Mouse (Mus musculus) urinary bladder, postnatal 10 days (tissue): ENCODE measurements around the gene Inpp5a.

ENCODE experiments used
- DNase-seq: peaks from one replicate; pipeline ENCODE4 v3.0.0; 2022; ENCODE audit warnings: low spot score

Gene Inpp5a

GRCm38 (mm10) chr7:139479077-139479476, 90.2 kb downstream of the Inpp5a start:
- no peak for DNase-seq

DNA sequence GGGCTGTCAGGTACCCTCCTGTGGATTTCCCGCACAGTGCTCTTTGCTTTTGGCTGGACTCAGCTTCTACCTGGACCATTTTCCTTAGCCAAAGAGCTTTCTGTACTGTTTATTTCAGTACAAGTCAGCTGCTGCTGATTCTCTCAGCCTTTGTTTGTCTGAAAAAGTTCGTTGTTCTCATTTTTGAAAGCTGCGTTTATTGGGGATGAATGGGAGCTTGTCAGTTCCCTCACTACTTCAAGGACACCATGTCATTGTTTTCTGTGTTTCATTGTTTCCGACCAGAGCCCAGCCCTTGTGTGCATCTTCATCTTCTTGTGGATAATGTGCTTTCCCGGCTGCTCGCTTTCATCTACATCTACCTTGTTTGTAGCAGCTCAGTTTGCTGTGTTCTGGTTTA, 90.7 kb downstream of the Inpp5a start:
- DNase-seq, result no peak

DNA sequence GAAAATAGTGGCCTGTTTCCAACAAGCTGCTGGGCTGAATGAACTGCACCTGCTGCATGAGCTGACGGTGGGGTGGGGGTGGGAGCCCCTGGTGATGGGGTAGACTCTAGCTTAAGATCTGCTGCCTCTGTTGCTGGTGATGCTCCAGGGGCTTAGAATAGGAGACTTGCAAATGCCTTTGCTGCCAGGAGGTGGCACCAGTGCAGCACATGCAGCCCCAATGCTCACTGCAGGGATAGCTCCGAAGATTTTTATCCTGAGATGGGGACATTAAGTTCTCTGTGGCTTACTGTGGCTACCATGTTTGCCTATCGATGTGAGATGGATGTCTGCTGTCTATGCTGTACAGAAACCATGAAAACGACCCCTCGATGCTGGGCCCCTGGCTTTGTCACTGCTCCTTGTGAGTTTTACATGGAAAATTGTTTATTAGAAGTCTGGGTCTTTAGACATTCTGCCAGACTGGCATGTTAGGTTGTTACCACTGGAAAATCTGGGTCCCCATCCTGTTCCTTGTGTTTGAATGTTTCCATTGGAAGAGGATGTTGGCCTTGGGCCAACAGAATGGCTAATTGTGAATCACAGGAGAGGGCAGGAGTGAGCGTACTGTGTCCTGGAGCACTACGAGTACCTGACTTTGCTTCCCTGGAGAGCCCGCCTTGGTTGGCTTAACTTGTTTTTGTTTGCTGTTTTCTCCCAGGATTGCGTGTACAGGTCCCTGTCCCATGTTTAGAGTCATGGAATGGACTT, 95.5 kb downstream of the Inpp5a start:
- no peak for DNase-seq

DNA sequence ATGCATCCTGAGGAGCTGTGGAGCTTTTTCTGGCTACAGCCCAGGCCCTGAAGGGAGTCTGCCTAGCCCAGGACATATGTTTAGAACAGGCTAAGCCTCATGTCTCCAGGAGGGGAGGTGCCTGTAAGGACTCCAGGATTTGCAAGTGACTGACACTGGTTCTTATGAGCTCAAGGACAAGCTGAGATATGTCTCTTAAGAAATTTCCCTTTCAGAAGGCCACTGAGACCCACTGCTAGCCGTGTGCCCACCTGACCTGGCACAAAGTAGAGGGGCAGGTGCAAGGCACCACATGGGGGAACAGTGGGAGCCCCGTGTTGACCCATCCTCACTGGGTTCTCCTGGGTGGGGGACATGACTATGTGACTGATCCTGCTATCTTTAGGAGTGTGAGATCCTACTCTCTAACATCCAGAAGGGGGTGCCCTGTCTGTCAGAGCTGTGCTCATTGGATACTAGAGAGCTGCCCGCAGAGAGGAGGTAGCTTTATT, 100.9 kb downstream of the Inpp5a start:
- DNase-seq, result no peak

GRCm38 (mm10) chr7:139492351-139492750, 103.4 kb downstream of the Inpp5a start:
- no peak for DNase-seq

- no peak for DNase-seq
These were observed 104.0 kb downstream of the Inpp5a start for GRCm38 (mm10) chr7:139492946-139493345.

DNA sequence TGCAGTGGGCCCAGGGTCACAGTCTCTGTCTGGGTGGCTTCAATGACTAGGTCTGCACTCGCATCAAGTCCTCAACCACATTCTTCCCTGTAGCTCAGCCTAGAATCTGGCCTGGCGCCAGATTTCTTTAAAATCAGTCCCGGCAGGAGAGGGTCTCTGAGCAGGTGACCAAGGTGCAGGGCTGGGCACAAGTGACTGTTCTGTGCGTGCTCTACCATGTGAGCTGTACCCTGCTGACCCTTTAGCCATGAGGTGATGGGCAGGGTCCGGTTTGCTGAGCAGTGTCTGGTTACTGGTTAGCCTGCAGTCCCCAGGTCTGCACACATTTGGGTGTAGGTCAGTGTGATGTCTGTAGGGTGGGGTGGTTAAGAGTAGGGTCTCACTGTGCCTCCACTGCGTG, 106.9 kb downstream of the Inpp5a start:
- no peak for DNase-seq

GRCm38 (mm10) chr7:139498038-139498625, 109.2 kb downstream of the Inpp5a start:
- DNase-seq, result no peak

GRCm38 (mm10) chr7:139504064-139504463, 115.2 kb downstream of the Inpp5a start:
- DNase-seq, result no peak

GRCm38 (mm10) chr7:139506677-139507412, 117.9 kb downstream of the Inpp5a start:
- DNase-seq, result no peak

DNA sequence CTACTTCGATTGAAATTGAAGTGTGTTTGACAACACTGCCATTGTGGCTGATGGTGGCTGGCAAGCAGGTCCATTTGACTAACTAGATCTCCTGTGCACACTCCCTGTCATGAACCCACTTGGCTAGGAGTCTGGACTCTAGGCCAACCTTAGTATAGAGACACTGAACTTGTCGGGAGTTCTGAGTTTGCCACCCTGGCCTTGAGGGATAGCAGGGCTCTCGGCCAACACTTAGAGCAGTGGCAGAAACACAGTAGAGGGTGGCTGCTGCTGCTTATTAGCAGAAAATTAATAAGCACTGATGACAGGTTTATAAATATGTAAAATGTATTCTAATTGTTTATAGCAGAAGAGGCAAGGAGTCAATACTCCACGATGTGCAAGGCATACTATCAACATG, 120.0 kb downstream of the Inpp5a start:
- no peak for DNase-seq

GRCm38 (mm10) chr7:139515959-139516660, 127.2 kb downstream of the Inpp5a start:
- DNase-seq, result no peak

- no peak for DNase-seq
These were observed 127.7 kb downstream of the Inpp5a start for GRCm38 (mm10) chr7:139516661-139517016.

GRCm38 (mm10) chr7:139518352-139518751, 129.4 kb downstream of the Inpp5a start:
- DNase-seq, result no peak

- DNase-seq, result no peak
These were observed 139.6 kb downstream of the Inpp5a start for GRCm38 (mm10) chr7:139528309-139529076.

DNA sequence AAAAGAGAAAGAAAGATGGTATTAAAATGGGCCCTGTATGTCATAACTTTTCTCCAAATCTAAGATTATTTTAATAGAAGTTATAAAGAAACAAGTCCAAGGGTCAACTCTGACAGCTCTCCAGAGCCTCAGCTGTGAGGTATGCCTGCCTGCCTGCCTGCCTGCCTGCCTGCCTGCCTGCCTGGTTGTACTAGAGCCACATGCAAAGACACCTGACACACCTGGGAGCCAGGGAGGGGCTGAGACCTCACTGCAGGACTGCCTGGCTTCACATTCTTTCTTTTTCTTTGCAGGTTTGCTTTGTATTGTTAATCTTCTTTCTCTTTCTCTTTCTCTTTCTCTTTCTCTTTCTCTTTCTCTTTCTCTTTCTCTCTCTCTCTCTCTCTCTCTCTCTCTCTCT, 140.3 kb downstream of the Inpp5a start:
- DNase-seq, result no peak

GRCm38 (mm10) chr7:139530591-139531427, 141.9 kb downstream of the Inpp5a start:
- DNase-seq, result no peak

GRCm38 (mm10) chr7:139531428-139531801, 142.5 kb downstream of the Inpp5a start:
- DNase-seq, result no peak

GRCm38 (mm10) chr7:139536331-139536730, 147.4 kb downstream of the Inpp5a start:
- no peak for DNase-seq

DNA sequence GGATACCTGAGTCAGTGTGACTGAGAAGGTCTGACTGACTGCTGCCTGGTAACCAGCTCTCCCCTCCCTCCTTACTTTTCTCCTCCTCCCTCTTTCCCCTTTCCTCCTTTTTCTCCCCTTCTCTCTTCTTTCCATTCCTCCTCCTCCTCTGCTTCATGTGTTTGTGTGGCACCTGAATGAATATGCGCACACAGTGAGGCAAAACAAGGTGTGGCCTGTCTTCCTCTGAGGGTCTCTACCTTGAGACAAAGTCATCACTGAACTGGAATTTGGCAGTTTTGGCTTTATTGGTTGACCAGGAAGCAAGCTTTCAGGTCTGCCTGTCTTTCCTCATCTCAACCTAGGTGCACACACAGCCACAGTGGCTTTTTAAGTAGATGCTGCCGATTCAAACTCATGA, 147.9 kb downstream of the Inpp5a start:
- DNase-seq, result no peak

DNA sequence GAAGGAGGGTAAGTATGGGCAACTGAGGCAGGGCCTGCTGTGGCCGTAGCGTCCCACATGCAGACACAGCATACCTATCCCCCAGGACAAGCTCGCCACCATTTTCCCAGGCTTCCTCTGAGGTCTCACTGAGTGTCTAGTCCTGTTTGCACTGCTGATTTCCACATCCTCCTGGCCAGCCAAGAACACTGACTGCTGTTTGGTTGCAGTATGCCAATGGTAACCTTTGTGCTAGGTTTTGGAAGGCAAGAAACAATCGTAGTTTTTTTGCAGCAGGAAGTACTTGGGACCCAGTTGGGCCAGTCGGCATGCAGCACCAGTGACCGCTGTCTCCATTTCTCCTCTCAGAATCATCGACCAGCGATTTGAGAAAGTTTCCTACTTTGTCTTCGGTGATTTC, 148.9 kb downstream of the Inpp5a start:
- no peak for DNase-seq
